8 mouse cellular contexts compared by ENCODE assay signal in the genomic region with DNA sequence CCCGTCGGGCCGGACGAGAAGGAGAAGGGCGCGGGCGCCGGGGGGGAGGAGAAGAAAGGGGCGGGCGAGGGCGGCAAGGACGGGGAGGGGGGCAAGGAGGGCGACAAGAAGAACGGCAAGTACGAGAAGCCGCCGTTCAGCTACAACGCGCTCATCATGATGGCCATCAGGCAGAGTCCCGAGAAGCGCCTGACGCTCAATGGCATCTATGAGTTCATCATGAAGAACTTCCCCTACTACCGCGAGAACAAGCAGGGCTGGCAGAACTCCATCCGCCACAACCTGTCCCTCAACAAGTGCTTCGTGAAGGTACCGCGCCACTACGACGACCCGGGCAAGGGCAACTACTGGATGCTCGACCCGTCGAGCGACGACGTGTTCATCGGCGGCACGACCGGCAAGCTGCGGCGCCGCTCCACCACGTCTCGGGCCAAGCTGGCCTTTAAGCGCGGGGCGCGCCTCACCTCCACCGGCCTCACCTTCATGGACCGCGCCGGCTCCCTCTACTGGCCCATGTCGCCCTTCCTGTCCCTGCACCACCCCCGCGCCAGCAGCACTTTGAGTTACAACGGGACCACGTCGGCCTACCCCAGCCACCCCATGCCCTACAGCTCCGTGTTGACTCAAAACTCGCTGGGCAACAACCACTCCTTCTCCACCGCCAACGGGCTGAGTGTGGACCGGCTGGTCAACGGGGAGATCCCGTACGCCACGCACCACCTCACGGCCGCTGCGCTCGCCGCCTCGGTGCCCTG. TPM values are rescaled to one million over a fixed set of nuclear protein-coding genes. Genes with fewer than 3 reads are reported as not detected.
DNase-seq lines count a peak whose midpoint lies in the region; ATAC-seq and TF ChIP-seq lines count a peak whose summit lies in the region.

A gene (plus strand): TSS at position 299 of the 755 bp plus-strand sequence.

- ATAC-seq in forebrain, embryonic 13.5 days: peak; percentile 1; the same call in 1 of the 2 replicates
- ATAC-seq in neural tube, embryonic 11.5 days (ENCODE audit: insufficient read depth, low FRiP score, low TSS enrichment): 0 out of 2 replicates have a peak, but pooled peaks have one; percentile 11
- ATAC-seq in monocyte, adult 5-6 weeks (replicated peaks; ENCODE audit: insufficient number of reproducible peaks, low FRiP score, low TSS enrichment, poor library complexity, severe bottlenecking): no peak

- under 1% methylated on average over 66 of the region's 75 CpGs for WGBS in forebrain, embryonic 13.5 days
- WGBS in neural tube, embryonic 11.5 days: under 1% methylated on average over 66 of the region's 75 CpGs

- H3K9ac ChIP-seq in forebrain, embryonic 13.5 days: peak within 1 kb of the TSS; percentile 100
- H3K9ac ChIP-seq in neural tube, embryonic 11.5 days (ENCODE audit: low read length): no peak within 1 kb of the TSS

- H3K27me3 ChIP-seq in forebrain, embryonic 13.5 days: no peaks in the 10 kb centered on the region
- H3K27me3 ChIP-seq in neural tube, embryonic 11.5 days (ENCODE audit: control insufficient read depth, insufficient read depth, low read length): peaks cover 81% of the 10 kb centered on the region

- peak within 1 kb of the TSS; percentile 63 for H3K4me3 ChIP-seq in gastrocnemius, adult 2 months
- H3K4me3 ChIP-seq in forebrain, embryonic 13.5 days: peak within 1 kb of the TSS; percentile 85
- H3K4me3 ChIP-seq in neural tube, embryonic 11.5 days (ENCODE audit: low read depth, low read length): peak within 1 kb of the TSS; percentile 32

- intact Hi-C loops in gastrocnemius, adult 2 months (cut with DNase I): no loop called here

- no peak for DNase-seq in gastrocnemius, adult 2 months
- no peak for DNase-seq in gastrocnemius, postnatal 25 days
- DNase-seq in 3134 (ENCODE audit: extremely low read depth, insufficient read length, low spot score): peak; percentile 11
- peak; percentile 51 to 53 for DNase-seq in layer of hippocampus, postnatal 25 days (ENCODE audit: extremely low spot score in 1 of 2, low spot score in 1 of 2)
- peak; percentile 55 for DNase-seq in neural tube, embryonic 11.5 days (ENCODE audit: low spot score)
- no peak for DNase-seq in cerebellum, adult 18-20 months

- no peak within 1 kb of the TSS for H3K27ac ChIP-seq in gastrocnemius, adult 2 months
- peak within 1 kb of the TSS; percentile 100 for H3K27ac ChIP-seq in forebrain, embryonic 13.5 days
- no peak within 1 kb of the TSS for H3K27ac ChIP-seq in neural tube, embryonic 11.5 days (ENCODE audit: low read depth, low read length)

- peak within 1 kb of the TSS; percentile 75 for H3K4me2 ChIP-seq in forebrain, embryonic 13.5 days
- H3K4me2 ChIP-seq in neural tube, embryonic 11.5 days (ENCODE audit: low read depth): peak within 1 kb of the TSS; percentile 36

- H3K9me3 ChIP-seq in forebrain, embryonic 13.5 days (replicated peaks): no peaks in the 10 kb centered on the region
- H3K9me3 ChIP-seq in neural tube, embryonic 11.5 days (ENCODE audit: control insufficient read depth, low read length): no peaks in the 10 kb centered on the region

- H3K4me1 ChIP-seq in forebrain, embryonic 13.5 days: peaks cover 9% of the 10 kb centered on the region; the same call in 1 of the 2 replicates
- H3K4me1 ChIP-seq in neural tube, embryonic 11.5 days (ENCODE audit: control insufficient read depth, insufficient read depth, low read length): no peaks in the 10 kb centered on the region

- no peak for TF ChIP-seq CTCF in gastrocnemius, adult 2 months (IDR thresholded peaks at IDR 0.05)

- H3K36me3 ChIP-seq in forebrain, embryonic 13.5 days (ENCODE audit: poor library complexity, severe bottlenecking): peaks cover 10% of the 10 kb centered on the region
- H3K36me3 ChIP-seq in neural tube, embryonic 11.5 days (ENCODE audit: control insufficient read depth, insufficient read depth, low read length): no peaks in the 10 kb centered on the region

RNA-seq across cellular contexts. Expression of the gene that starts here (rescaled TPM):
- total RNA-seq in gastrocnemius, adult 2 months (2021): not detected
- not detected for total RNA-seq in gastrocnemius, postnatal 25 days (2021)
- 1.9 and 2.4 TPM in 2 replicates for polyA plus RNA-seq in forebrain, embryonic 13.5 days (2015; fragmentation: Nextera tagmentation; extraction: Ambion mirVana)
- 10 to 100 TPM in 1 of 2 experiments, 1 to 10 TPM in 1; 7.1 to 13.1 TPM for total RNA-seq in layer of hippocampus, postnatal 25 days (2021)
- not detected in 2 replicates for polyA plus RNA-seq in neural tube, embryonic 11.5 days (2014; fragmentation: Nextera tagmentation; extraction: Ambion mirVana)
- not detected in 3 replicates for total RNA-seq in monocyte, adult 5-6 weeks (2017)

Comparison
In these comparisons a context has a peak if more than half of its experiments do, and no peak if none do; other contexts are left out.
1. Peak in DNase-seq, ATAC-seq, H3K4me3 ChIP-seq and H3K4me2 ChIP-seq in neural tube, embryonic 11.5 days; RNA of the gene not detected or under 1 TPM.
2. DNase-seq: peak in 3134 (single experiment) and layer of hippocampus, postnatal 25 days (2 of 2); none in gastrocnemius, adult 2 months (single experiment), gastrocnemius, postnatal 25 days (single experiment) and cerebellum, adult 18-20 months (0 of 2).
3. H3K4me3 ChIP-seq: peak in every context shown above with its lines; median percentile 85 in forebrain, embryonic 13.5 days; 63 in gastrocnemius, adult 2 months; 32 in neural tube, embryonic 11.5 days.